Mouse (Mus musculus) liver, embryonic 14.5 days (tissue): ENCODE measurements at regions not wholly inside any gene's neighbourhood (a gene's known extent, or its start where the extent isn't known, plus 50 kb on each side); places are given as distances from the start of the nearest gene placed in this dataset.

ENCODE experiments used
- ATAC-seq: fragments of 200-750 bp; cut with Nextera tagmentation; 2 replicates; pipeline ENCODE4 v1.8.0; 2017; ENCODE audit warnings: moderate number of reproducible peaks, mild to moderate bottlenecking, moderate library complexity; ENCODE audit not compliant: insufficient read depth
- DNase-seq, 3 experiments: peaks; one replicate each; pipeline ENCODE4 v3.0.0-alpha.2; 2012 to 2013; ENCODE audit warnings: low read depth in 3 of 3, low spot score in 3 of 3
- H3K27ac ChIP-seq: fragments of 300-500 bp; sonication (generic); 2 replicates; pipeline ENCODE4 v1.5.1; 2014; ENCODE audit warnings: moderate library complexity, mild to moderate bottlenecking, control low read depth, inconsistent platforms
- H3K27me3 ChIP-seq: fragments of 300-500 bp; sonication (generic); 2 replicates; pipeline ENCODE4 v1.6.1; 2014; ENCODE audit warnings: mild to moderate bottlenecking, low read length, moderate library complexity; ENCODE audit not compliant: control insufficient read depth, insufficient read depth
- H3K36me3 ChIP-seq: fragments of 300-500 bp; sonication (generic); replicated peaks from 2 replicates; pipeline ENCODE4 v1.6.1; 2014; ENCODE audit warnings: low read depth; ENCODE audit not compliant: control insufficient read depth, insufficient read depth
- H3K4me1 ChIP-seq, 2 experiments: fragments of 200-500 bp in 1 of 2; fragments of 300-500 bp in 1 of 2; sonication (generic) in 1 of 2; replicated peaks; 2 replicates each; pipeline ENCODE4 v1.6.1; 2012 to 2014; ENCODE audit warnings: antibody characterized with exemption in 1 of 2, inconsistent platforms in 1 of 2, low read length in 1 of 2; ENCODE audit not compliant: control insufficient read depth in 2 of 2, insufficient read depth in 2 of 2
- H3K4me2 ChIP-seq: fragments of 300-500 bp; sonication (generic); 2 replicates; pipeline ENCODE4 v1.6.1; 2014; ENCODE audit warnings: low read depth, mild to moderate bottlenecking, control low read depth, moderate library complexity
- H3K4me3 ChIP-seq, 2 experiments: fragments of 200-500 bp in 1 of 2; fragments of 300-500 bp in 1 of 2; sonication (generic) in 1 of 2; 2 replicates each; pipeline ENCODE4 v1.5.1; 2012 to 2014; ENCODE audit warnings: low read depth in 2 of 2, low read length in 2 of 2, mild to moderate bottlenecking in 2 of 2, control low read depth in 1 of 2, inconsistent platforms in 1 of 2, moderate library complexity in 1 of 2; ENCODE audit not compliant: insufficient read depth in 1 of 2
- H3K9ac ChIP-seq: fragments of 300-500 bp; sonication (generic); replicated peaks from 2 replicates; pipeline ENCODE4 v1.6.1; 2014; ENCODE audit warnings: mild to moderate bottlenecking, control low read depth, moderate library complexity
- H3K9me3 ChIP-seq: fragments of 300-500 bp; sonication (generic); 2 replicates; pipeline ENCODE4 v1.6.1; 2016; ENCODE audit warnings: low read length, mixed read lengths; ENCODE audit not compliant: control insufficient read depth
- CTCF ChIP-seq: IDR thresholded peaks from 2 replicates; pipeline ENCODE4 v1.5.1; 2016; ENCODE audit warnings: antibody characterized with exemption, low read depth, control low read depth
- EP300 ChIP-seq: IDR thresholded peaks from 2 replicates; pipeline ENCODE4 v1.6.1; 2016; ENCODE audit warnings: antibody characterized with exemption, low read depth
- WGBS: fragments of 180-500 bp; shearing (Covaris S2); extraction: QIAGEN DNeasy Blood & Tissue Kit; methylation state at CpG from one replicate; pipeline ENCODE4 v1.1.7; 2014; ENCODE audit not compliant: insufficient replicate concordance; 5-methylcytosine and 5-hydroxymethylcytosine counted together

DNA sequence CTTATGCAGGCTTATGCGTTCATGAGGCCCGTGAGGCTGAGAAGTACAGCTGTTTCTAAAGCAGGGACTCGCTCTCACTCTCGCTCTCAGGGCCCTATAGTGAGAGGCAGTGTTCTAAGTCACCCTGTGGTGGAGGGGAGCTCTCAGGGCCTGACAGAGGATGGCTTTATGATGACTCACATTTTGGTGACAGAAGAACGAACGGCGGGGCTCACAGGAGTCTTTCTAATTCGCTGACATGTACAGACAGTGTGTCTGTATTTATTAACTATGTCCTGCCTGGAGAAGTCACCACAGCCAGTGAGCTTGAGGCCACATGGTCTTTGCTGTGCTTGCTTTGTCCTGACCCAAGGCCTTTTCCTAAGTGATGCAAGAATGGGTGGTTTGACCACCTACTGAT is 118.6 kb upstream of the Pkdcc start:
- Histone ChIP-seq H3K4me2 (no peak overlapping the region), H3K36me3 (no peaks in the 10 kb centered on the region), H3K27ac (no peak overlapping the region), H3K27me3 (no peaks in the 10 kb centered on the region), H3K4me1 (0 out of 4 replicates have a peak, but pooled peaks cover 0 to 2% of the 10 kb centered on the region in 2 experiments), H3K9me3 (no peaks in the 10 kb centered on the region), H3K4me3 (no peak overlapping the region), H3K9ac (no peak overlapping the region)
- no peak for ATAC-seq
- no peak for TF ChIP-seq EP300
- TF ChIP-seq CTCF, result no peak
- WGBS, result 57% methylated on average over 8 of the region's 8 CpGs
- DNase-seq, result no peak

DNA sequence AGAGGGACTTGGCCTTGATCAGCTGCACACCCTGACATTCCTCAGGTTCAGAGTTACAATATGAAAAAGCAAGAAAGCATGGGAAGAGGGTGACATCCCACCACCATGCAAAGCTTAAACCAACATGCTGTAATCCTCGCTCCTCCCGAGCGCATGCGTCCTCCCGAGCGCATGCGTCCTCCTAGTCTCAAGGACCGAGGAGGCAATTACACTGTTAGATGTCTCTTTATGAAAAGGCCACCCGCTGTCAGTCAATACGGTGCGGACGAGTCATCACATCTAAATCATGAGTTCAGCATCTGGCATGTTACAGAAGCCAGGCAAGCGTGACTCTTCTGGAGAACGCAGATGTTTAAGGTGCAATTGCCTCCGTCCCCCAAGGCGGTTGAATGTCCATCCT is 117.1 kb upstream of the Pkdcc start:
- H3K4me3 ChIP-seq, result no peak overlapping the region
- H3K27ac ChIP-seq, result no peak overlapping the region
- WGBS, result 81% methylated on average over 16 of the region's 16 CpGs
- no peaks in the 10 kb centered on the region for H3K27me3 ChIP-seq
- no peak overlapping the region for H3K4me2 ChIP-seq
- ATAC-seq, result no peak
- H3K36me3 ChIP-seq, result no peaks in the 10 kb centered on the region
- no peak overlapping the region for H3K9ac ChIP-seq
- peaks cover 0 to 2% of the 10 kb centered on the region in 2 experiments; a peak in 1 of 4 replicates for H3K4me1 ChIP-seq
- no peak for DNase-seq
- TF ChIP-seq EP300 (no peak), CTCF (no peak)
- H3K9me3 ChIP-seq, result no peaks in the 10 kb centered on the region

DNA sequence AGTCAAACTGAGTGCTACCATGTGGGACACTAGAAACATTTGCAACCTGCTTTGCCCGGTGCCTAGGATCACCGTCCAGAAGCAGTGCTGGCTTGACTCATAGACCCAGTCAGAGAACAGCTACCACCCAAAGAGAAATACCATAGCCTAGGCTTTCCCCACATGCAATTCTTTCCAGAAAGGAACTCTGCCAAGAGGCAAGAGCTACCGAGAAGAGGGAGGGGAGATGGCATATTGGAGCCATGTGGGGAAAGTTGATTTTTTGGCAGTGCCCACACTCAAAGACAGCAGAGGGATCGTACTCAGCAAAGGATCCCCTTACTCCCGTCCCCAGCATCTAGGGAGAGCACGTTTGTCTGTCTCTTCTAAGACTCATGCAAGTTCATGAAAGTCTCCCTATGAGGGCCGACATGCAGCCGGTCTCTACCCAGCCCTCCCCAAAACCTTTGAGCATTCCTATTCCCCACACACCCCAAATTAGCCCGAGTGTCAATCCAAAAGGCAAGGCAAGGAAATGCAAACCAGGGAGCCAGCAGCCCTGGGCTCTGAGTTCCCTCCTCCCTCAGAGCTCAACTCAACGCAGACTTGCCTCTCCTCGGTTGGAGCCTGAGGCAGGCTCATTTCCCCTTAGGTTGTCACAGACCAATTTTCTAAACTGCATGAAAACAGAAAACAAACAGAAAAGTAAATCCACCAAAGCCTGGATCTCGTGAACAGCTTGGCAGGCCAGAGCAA is 116.2 kb upstream of the Pkdcc start:
- H3K4me3 ChIP-seq, result no peak overlapping the region
- H3K27me3 ChIP-seq, result no peaks in the 10 kb centered on the region
- H3K36me3 ChIP-seq, result no peaks in the 10 kb centered on the region
- WGBS, result 53% methylated on average over 12 of the region's 12 CpGs
- no peak overlapping the region for H3K9ac ChIP-seq
- peaks cover 0 to 2% of the 10 kb centered on the region in 2 experiments; a peak in 1 of 4 replicates for H3K4me1 ChIP-seq
- H3K27ac ChIP-seq, result no peak overlapping the region
- H3K9me3 ChIP-seq, result no peaks in the 10 kb centered on the region
- ATAC-seq (no peak), DNase-seq (no peak)
- TF ChIP-seq CTCF (no peak), EP300 (no peak)
- H3K4me2 ChIP-seq, result no peak overlapping the region

DNA sequence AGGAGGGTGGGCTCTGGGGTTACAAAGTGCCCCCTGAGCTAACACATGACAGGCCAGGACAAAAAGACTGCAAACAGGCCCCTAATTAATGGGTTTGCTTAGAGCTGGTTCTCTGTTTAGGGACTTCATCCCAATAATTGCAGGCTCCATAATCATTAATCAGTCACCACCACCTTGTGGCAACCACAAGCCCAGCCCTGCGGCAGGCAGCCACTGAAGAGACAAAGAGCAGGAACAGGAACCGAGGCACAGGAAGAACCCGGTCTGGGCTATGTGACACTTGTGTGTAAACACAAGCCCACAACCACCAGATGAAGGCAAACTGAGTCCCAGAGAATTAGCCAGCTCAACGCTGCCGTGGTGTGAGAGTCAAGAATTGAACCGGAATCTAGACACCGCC is 114.1 kb upstream of the Pkdcc start:
- Histone ChIP-seq H3K9ac (no peak overlapping the region), H3K4me3 (no peak overlapping the region), H3K27ac (no peak overlapping the region), H3K4me1 (peaks cover 0 to 2% of the 10 kb centered on the region in 2 experiments; a peak in 1 of 4 replicates), H3K36me3 (no peaks in the 10 kb centered on the region), H3K4me2 (no peak overlapping the region), H3K9me3 (no peaks in the 10 kb centered on the region), H3K27me3 (no peaks in the 10 kb centered on the region)
- DNase-seq (no peak), ATAC-seq (no peak)
- 17% methylated on average over 7 of the region's 7 CpGs for WGBS
- TF ChIP-seq CTCF, result no peak
- TF ChIP-seq EP300, result no peak

DNA sequence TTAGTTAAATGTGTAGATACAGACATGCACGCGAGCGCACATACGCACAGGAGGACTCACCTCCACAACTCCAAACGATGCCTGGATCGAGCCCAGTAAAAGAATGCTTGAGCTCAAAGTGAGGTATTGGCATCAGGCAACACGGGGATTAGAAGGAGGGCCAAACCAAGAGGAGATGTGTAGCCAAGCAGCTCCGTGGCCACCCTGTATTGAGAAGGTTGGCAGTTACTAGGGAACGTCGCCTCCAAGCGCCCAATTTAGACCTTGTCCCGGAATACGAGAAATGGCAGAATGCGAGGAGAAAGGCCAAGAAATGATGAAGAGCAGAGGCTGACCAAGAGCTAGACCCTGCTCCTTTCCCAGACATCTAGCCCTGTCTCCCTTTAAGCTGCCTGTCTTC is 113.3 kb upstream of the Pkdcc start:
- H3K9me3 ChIP-seq, result no peaks in the 10 kb centered on the region
- H3K9ac ChIP-seq, result no peak overlapping the region
- 75% methylated on average over 14 of the region's 14 CpGs for WGBS
- H3K4me3 ChIP-seq, result no peak overlapping the region
- no peak overlapping the region for H3K4me2 ChIP-seq
- DNase-seq (no peak), ATAC-seq (no peak)
- no peaks in the 10 kb centered on the region for H3K36me3 ChIP-seq
- no peak overlapping the region for H3K27ac ChIP-seq
- TF ChIP-seq CTCF (no peak), EP300 (no peak)
- no peaks in the 10 kb centered on the region for H3K27me3 ChIP-seq
- H3K4me1 ChIP-seq, result peaks cover 0 to 2% of the 10 kb centered on the region in 2 experiments; a peak in 1 of 4 replicates
